Mouse (Mus musculus) brain, embryonic 14.5 days (tissue): ENCODE measurements around the gene Aox2.

Experiments
- CTCF ChIP-seq: fragments of 200-500 bp; IDR thresholded peaks from 2 replicates; pipeline ENCODE4 v1.5.1; 2012; ENCODE audit warnings: inconsistent platforms, mild to moderate bottlenecking, moderate library complexity, borderline replicate concordance; ENCODE audit not compliant: insufficient read depth, insufficient read length; ENCODE audit errors: extremely low read depth
- POLR2A ChIP-seq: fragments of 200-500 bp; IDR thresholded peaks from 2 replicates; pipeline ENCODE4 v1.6.1; 2012; ENCODE audit warnings: mild to moderate bottlenecking, inconsistent platforms, borderline replicate concordance; ENCODE audit not compliant: poor library complexity, insufficient read depth, insufficient read length, severe bottlenecking; ENCODE audit errors: extremely low read depth

- TF ChIP-seq POLR2A (no peak), CTCF (no peak)
Measured at GRCm38 (mm10) chr1:58397731-58398130, 119.6 kb downstream of the Aox2 start.
